Mouse (Mus musculus): ENCODE measurements around the gene Gm9821. TPM values are rescaled to one million over a fixed set of nuclear protein-coding genes. Genes with fewer than 3 reads are reported as not detected.

Gm9821 gene
- total and polyA plus RNA-seq, 3 experiments, result 1.2 to 22.7 TPM; not detected in 1

GRCm38 (mm10) chr2:91929936-91930335, 15.6 kb upstream of the Gm9821 start:
- peaks cover 10% of the 10 kb centered on the region; the same call in 1 of the 2 replicates for H3K79me2 ChIP-seq (ENCODE audit: control insufficient read depth, insufficient read depth, low read length, poor library complexity)
- H3K27me3 ChIP-seq (ENCODE audit: control insufficient read depth in 1 of 2, insufficient read depth in 2 of 2, low read length in 2 of 2), result no peaks in the 10 kb centered on the region
- TF ChIP-seq USF1 (IDR thresholded peaks at IDR 0.05; ENCODE audit: low read depth, low read length), result no peak
- no peak for TF ChIP-seq GABPA (IDR thresholded peaks at IDR 0.05; ENCODE audit: low read depth, low read length)
- TF ChIP-seq ZKSCAN1 (IDR thresholded peaks at IDR 0.05; ENCODE audit: low read depth, low read length), result no peak
- TF ChIP-seq E2F4 (IDR thresholded peaks at IDR 0.05; ENCODE audit: borderline replicate concordance, low read depth, low read length), result no peak
- TF ChIP-seq JUND (IDR thresholded peaks at IDR 0.05; ENCODE audit: low read depth, low read length), result no peak
- no peak for TF ChIP-seq USF2 (IDR thresholded peaks at IDR 0.05; ENCODE audit: borderline replicate concordance in 1 of 2, insufficient read depth in 1 of 2, low read depth in 1 of 2, low read length in 2 of 2)
- 0 out of 2 replicates have a peak, but pooled peaks have one; percentile 29 for TF ChIP-seq SIN3A (IDR thresholded peaks at IDR 0.05; ENCODE audit: low read length)
- no peak for TF ChIP-seq KAT2A (conservative IDR thresholded peaks at IDR 0.05; ENCODE audit: low read depth, low read length)
- TF ChIP-seq UBTF (IDR thresholded peaks at IDR 0.05; ENCODE audit: borderline replicate concordance, insufficient read depth, low read depth, low read length), result no peak
- no peak for TF ChIP-seq BHLHE40 (IDR thresholded peaks at IDR 0.05; ENCODE audit: borderline replicate concordance, low read depth, low read length)
- TF ChIP-seq ZNF384 (IDR thresholded peaks at IDR 0.05; ENCODE audit: low read depth, low read length), result 0 out of 2 replicates have a peak, but pooled peaks have one; percentile 30
- TF ChIP-seq RCOR1 (IDR thresholded peaks at IDR 0.05; ENCODE audit: low read depth, low read length), result no peak
- peak; percentile 35 for TF ChIP-seq RAD21 (IDR thresholded peaks at IDR 0.05; ENCODE audit: low read depth, low read length)
- TF ChIP-seq GATA1 (IDR thresholded peaks at IDR 0.05; ENCODE audit: low read depth, low read length), result no peak
- TF ChIP-seq MXI1 (IDR thresholded peaks at IDR 0.05; ENCODE audit: low read depth, low read length), result no peak
- TF ChIP-seq CHD2 (IDR thresholded peaks at IDR 0.05; ENCODE audit: low read length), result no peak
- no peak for TF ChIP-seq POLR2A (IDR thresholded peaks at IDR 0.05; ENCODE audit: control insufficient read depth in 1 of 2, insufficient read depth in 1 of 2, low read depth in 1 of 2, low read length in 2 of 2, poor library complexity in 1 of 2)
- TF ChIP-seq POLR2AphosphoS2 (IDR thresholded peaks at IDR 0.05; ENCODE audit: low read length), result no peak
- no peak; the same call in 1 of the 2 replicates for TF ChIP-seq MAX (IDR thresholded peaks at IDR 0.05; ENCODE audit: low read length)
- TF ChIP-seq CHD1 (IDR thresholded peaks at IDR 0.05; ENCODE audit: low read depth, low read length), result no peak
- TF ChIP-seq ETS1 (IDR thresholded peaks at IDR 0.05; ENCODE audit: low read depth, low read length), result no peak
- no peak for TF ChIP-seq TAL1 (IDR thresholded peaks at IDR 0.05; ENCODE audit: low read length)
- TF ChIP-seq SMC3 (IDR thresholded peaks at IDR 0.05; ENCODE audit: low read depth, low read length), result peak; percentile 56
- TF ChIP-seq ELF1 (IDR thresholded peaks at IDR 0.05; ENCODE audit: low read depth, low read length), result no peak
- no peak for TF ChIP-seq NELFE (IDR thresholded peaks at IDR 0.05; ENCODE audit: low read depth, low read length)
- TF ChIP-seq ZC3H11A (IDR thresholded peaks at IDR 0.05; ENCODE audit: low read depth, low read length), result peak; percentile 23; the same call in 1 of the 2 replicates
- no peak for TF ChIP-seq TBP (IDR thresholded peaks at IDR 0.05; ENCODE audit: low read depth, low read length)
- peak; percentile 64 to 73 (median 70) for TF ChIP-seq CTCF (IDR thresholded peaks at IDR 0.05 in 2 of 3, conservative IDR thresholded peaks at IDR 0.05 in 1 of 3; ENCODE audit: control insufficient read depth in 1 of 3, insufficient read depth in 1 of 3, low read depth in 2 of 3, low read length in 3 of 3, poor library complexity in 1 of 3, severe bottlenecking in 1 of 3)
- no peak for TF ChIP-seq HCFC1 (IDR thresholded peaks at IDR 0.05; ENCODE audit: low read depth, low read length)
- 0 out of 2 replicates have a peak, but pooled peaks have one; percentile 37 for TF ChIP-seq MYC (IDR thresholded peaks at IDR 0.05; ENCODE audit: low read depth, low read length)
- H3K4me3 ChIP-seq (ENCODE audit: control insufficient read depth in 1 of 2, insufficient read depth in 1 of 2, low read depth in 2 of 2, low read length in 2 of 2), result no peak overlapping the region
- no peaks in the 10 kb centered on the region for H3K9me3 ChIP-seq (replicated peaks; ENCODE audit: insufficient read depth, low read length)
- no peak overlapping the region for H3K27ac ChIP-seq (ENCODE audit: control insufficient read depth, low read depth, low read length)
- peaks cover 0 to 9% of the 10 kb centered on the region in 2 experiments; a peak in 2 of 4 replicates for H3K4me1 ChIP-seq (ENCODE audit: control insufficient read depth in 1 of 2, insufficient read depth in 2 of 2, low read length in 2 of 2)
- DNase-seq (ENCODE audit: low read depth, low spot score), result peak; percentile 67
- no peak overlapping the region for H3K9ac ChIP-seq (ENCODE audit: control insufficient read depth, low read depth, low read length, poor library complexity, severe bottlenecking)
- no peaks in the 10 kb centered on the region for H3K36me3 ChIP-seq (ENCODE audit: control insufficient read depth in 1 of 2, insufficient read depth in 2 of 2, low read length in 2 of 2)

All from MEL (cell line).